Mouse (Mus musculus) limb, embryonic 10.5 days (tissue): ENCODE results near the gene Ust. TPM values are rescaled to one million over a fixed set of nuclear protein-coding genes. Genes with fewer than 3 reads are reported as not detected.
A peak's percentile ranks its signal among the peaks of the same experiment; 100 is the strongest.

Experiments
- DNase-seq: peaks from one replicate; pipeline ENCODE4 v3.0.0-alpha.2; 2017; ENCODE audit warnings: low spot score
- H3K27ac ChIP-seq: fragments of 300-500 bp; sonication (generic); 2 replicates; pipeline ENCODE4 v1.5.1; 2016; ENCODE audit warnings: mild to moderate bottlenecking
- H3K27me3 ChIP-seq: fragments of 300-500 bp; sonication (generic); 2 replicates; pipeline ENCODE4 v1.6.1; 2016; ENCODE audit warnings: low read depth, mild to moderate bottlenecking; ENCODE audit not compliant: poor library complexity, severe bottlenecking
- H3K36me3 ChIP-seq: fragments of 300-500 bp; sonication (generic); 2 replicates; pipeline ENCODE4 v1.6.1; 2016; ENCODE audit warnings: mild to moderate bottlenecking, moderate library complexity
- H3K4me1 ChIP-seq: fragments of 300-500 bp; sonication (generic); 2 replicates; pipeline ENCODE4 v1.6.1; 2016
- H3K4me3 ChIP-seq: fragments of 300-500 bp; sonication (generic); 2 replicates; pipeline ENCODE4 v1.5.1; 2016; ENCODE audit warnings: mild to moderate bottlenecking, moderate library complexity
- H3K9me3 ChIP-seq: fragments of 300-500 bp; sonication (generic); replicated peaks from 2 replicates; pipeline ENCODE4 v1.6.1; 2016; ENCODE audit warnings: mild to moderate bottlenecking
- WGBS: fragments of 180-500 bp; shearing (Covaris S2); methylation state at CpG from one replicate; pipeline ENCODE4 v1.1.7; 2016; 5-methylcytosine and 5-hydroxymethylcytosine counted together
- polyA plus RNA-seq: library from polyadenylated mRNA; unstranded; fragments of >200 nt; fragmentation: Nextera tagmentation; extraction: Ambion mirVana; gene quantifications from 2 replicates; pipeline ENCODE4 v1.2.1, GENCODE M21; 2016

The Ust gene
- polyA plus RNA-seq, 1 experiment from 2014 or later = 3.5 TPM

- H3K4me3 ChIP-seq = peak overlapping the region; percentile 31
- no peaks in the 10 kb centered on the region for H3K9me3 ChIP-seq
- WGBS = 10% methylated on average over 16 of the region's 16 CpGs
- H3K36me3 ChIP-seq = no peaks in the 10 kb centered on the region
- peaks cover 46% of the 10 kb centered on the region for H3K27me3 ChIP-seq
- peak overlapping the region; percentile 78 for H3K27ac ChIP-seq
- peak; percentile 85 for DNase-seq
- peaks cover 54% of the 10 kb centered on the region for H3K4me1 ChIP-seq
Observed at GRCm38 (mm10) chr10:8213906-8214421, 304.7 kb downstream of the Ust start.

- WGBS = 34% methylated on average over 10 of the region's 10 CpGs
- H3K4me3 ChIP-seq = peak overlapping the region; percentile 31
- H3K27ac ChIP-seq = peak overlapping the region; percentile 78
- no peaks in the 10 kb centered on the region for H3K9me3 ChIP-seq
- DNase-seq = peak; percentile 53
- no peaks in the 10 kb centered on the region for H3K36me3 ChIP-seq
- peaks cover 54% of the 10 kb centered on the region for H3K4me1 ChIP-seq
- H3K27me3 ChIP-seq = peaks cover 40% of the 10 kb centered on the region
Observed at GRCm38 (mm10) chr10:8213266-8213905, 305.2 kb downstream of the Ust start.

GRCm38 (mm10) chr10:8212611-8213226 is 305.9 kb downstream of the Ust start:
- WGBS = 84% methylated on average over 11 of the region's 11 CpGs
- Histone ChIP-seq H3K4me3 (no peak overlapping the region), H3K9me3 (no peaks in the 10 kb centered on the region), H3K27ac (peak overlapping the region; percentile 78), H3K27me3 (peaks cover 34% of the 10 kb centered on the region), H3K4me1 (peaks cover 54% of the 10 kb centered on the region), H3K36me3 (no peaks in the 10 kb centered on the region)
- no peak for DNase-seq

- Histone ChIP-seq H3K27ac (peak overlapping the region; percentile 22; the same call in 1 of the 2 replicates), H3K9me3 (no peaks in the 10 kb centered on the region), H3K36me3 (no peaks in the 10 kb centered on the region), H3K4me1 (peaks cover 49% of the 10 kb centered on the region), H3K4me3 (no peak overlapping the region), H3K27me3 (peaks cover 30% of the 10 kb centered on the region)
- WGBS = 91% methylated on average over 5 of the region's 5 CpGs
- no peak for DNase-seq
Observed at GRCm38 (mm10) chr10:8211694-8212093, 306.9 kb downstream of the Ust start.

- Histone ChIP-seq H3K4me1 (peaks cover 51% of the 10 kb centered on the region), H3K4me3 (no peak overlapping the region), H3K36me3 (no peaks in the 10 kb centered on the region), H3K27me3 (peaks cover 21% of the 10 kb centered on the region; the same call in 1 of the 2 replicates), H3K9me3 (no peaks in the 10 kb centered on the region), H3K27ac (no peak overlapping the region)
- no peak for DNase-seq
- 84% methylated on average over 3 of the region's 3 CpGs for WGBS
Observed at GRCm38 (mm10) chr10:8210366-8210765, 308.3 kb downstream of the Ust start.

- no peak overlapping the region for H3K4me3 ChIP-seq
- no peak overlapping the region for H3K27ac ChIP-seq
- no peaks in the 10 kb centered on the region for H3K36me3 ChIP-seq
- DNase-seq = no peak
- H3K27me3 ChIP-seq = 0 out of 2 replicates have a peak, but pooled peaks cover 15% of the 10 kb centered on the region
- H3K4me1 ChIP-seq = peaks cover 24% of the 10 kb centered on the region
- whole genome bisulfite sequencing = 97% methylated on average over 19 of the region's 19 CpGs
- H3K9me3 ChIP-seq = no peaks in the 10 kb centered on the region
Observed at GRCm38 (mm10) chr10:8207358-8207757, 311.3 kb downstream of the Ust start.

GRCm38 (mm10) chr10:8203681-8204080 is 314.9 kb downstream of the Ust start:
- Histone ChIP-seq H3K36me3 (no peaks in the 10 kb centered on the region), H3K4me3 (no peak overlapping the region), H3K27ac (no peak overlapping the region), H3K27me3 (0 out of 2 replicates have a peak, but pooled peaks cover 7% of the 10 kb centered on the region), H3K9me3 (no peaks in the 10 kb centered on the region), H3K4me1 (peaks cover 6% of the 10 kb centered on the region; the same call in 1 of the 2 replicates)
- DNase-seq = no peak
- WGBS = 88% methylated on average over 4 of the region's 4 CpGs

- Histone ChIP-seq H3K4me1 (peaks cover 13% of the 10 kb centered on the region), H3K4me3 (no peak overlapping the region), H3K9me3 (no peaks in the 10 kb centered on the region), H3K27me3 (no peaks in the 10 kb centered on the region), H3K27ac (no peak overlapping the region), H3K36me3 (no peaks in the 10 kb centered on the region)
- no peak for DNase-seq
- 91% methylated on average over 8 of the region's 8 CpGs for WGBS
Observed at GRCm38 (mm10) chr10:8199816-8200215, 318.8 kb downstream of the Ust start.

- Histone ChIP-seq H3K4me1 (peaks cover 13% of the 10 kb centered on the region), H3K4me3 (no peak overlapping the region), H3K27me3 (no peaks in the 10 kb centered on the region), H3K27ac (no peak overlapping the region), H3K36me3 (no peaks in the 10 kb centered on the region), H3K9me3 (no peaks in the 10 kb centered on the region)
- DNase-seq = no peak
- WGBS = 91% methylated on average over 9 of the region's 9 CpGs
Observed at GRCm38 (mm10) chr10:8199026-8199756, 319.4 kb downstream of the Ust start.

GRCm38 (mm10) chr10:8197661-8198060 is 321.0 kb downstream of the Ust start:
- no peak overlapping the region for H3K27ac ChIP-seq
- 53% methylated on average over 2 of the region's 2 CpGs for WGBS
- H3K36me3 ChIP-seq = no peaks in the 10 kb centered on the region
- no peaks in the 10 kb centered on the region for H3K9me3 ChIP-seq
- peaks cover 13% of the 10 kb centered on the region for H3K4me1 ChIP-seq
- no peak overlapping the region for H3K4me3 ChIP-seq
- H3K27me3 ChIP-seq = no peaks in the 10 kb centered on the region
- no peak for DNase-seq

- H3K36me3 ChIP-seq = no peaks in the 10 kb centered on the region
- H3K4me1 ChIP-seq = peaks cover 13% of the 10 kb centered on the region
- H3K4me3 ChIP-seq = no peak overlapping the region
- DNase-seq = peak; percentile 68
- WGBS = 15% methylated on average over 2 of the region's 2 CpGs
- H3K9me3 ChIP-seq = no peaks in the 10 kb centered on the region
- H3K27me3 ChIP-seq = no peaks in the 10 kb centered on the region
- H3K27ac ChIP-seq = no peak overlapping the region
Observed at GRCm38 (mm10) chr10:8196300-8196699, 322.3 kb downstream of the Ust start.

- no peak for DNase-seq
- Histone ChIP-seq H3K9me3 (no peaks in the 10 kb centered on the region), H3K4me3 (no peak overlapping the region), H3K4me1 (peaks cover 13% of the 10 kb centered on the region), H3K27me3 (no peaks in the 10 kb centered on the region), H3K27ac (0 out of 2 replicates have a peak overlapping the region, but pooled peaks have one; percentile 4), H3K36me3 (no peaks in the 10 kb centered on the region)
- WGBS = 69% methylated on average over 6 of the region's 6 CpGs
Observed at GRCm38 (mm10) chr10:8195730-8196129, 322.9 kb downstream of the Ust start.
